Mouse (Mus musculus): Measurements from ENCODE around the gene Klhl26.
A peak's percentile ranks its signal among the peaks of the same experiment; 100 is the strongest.

Gene Klhl26

DNA sequence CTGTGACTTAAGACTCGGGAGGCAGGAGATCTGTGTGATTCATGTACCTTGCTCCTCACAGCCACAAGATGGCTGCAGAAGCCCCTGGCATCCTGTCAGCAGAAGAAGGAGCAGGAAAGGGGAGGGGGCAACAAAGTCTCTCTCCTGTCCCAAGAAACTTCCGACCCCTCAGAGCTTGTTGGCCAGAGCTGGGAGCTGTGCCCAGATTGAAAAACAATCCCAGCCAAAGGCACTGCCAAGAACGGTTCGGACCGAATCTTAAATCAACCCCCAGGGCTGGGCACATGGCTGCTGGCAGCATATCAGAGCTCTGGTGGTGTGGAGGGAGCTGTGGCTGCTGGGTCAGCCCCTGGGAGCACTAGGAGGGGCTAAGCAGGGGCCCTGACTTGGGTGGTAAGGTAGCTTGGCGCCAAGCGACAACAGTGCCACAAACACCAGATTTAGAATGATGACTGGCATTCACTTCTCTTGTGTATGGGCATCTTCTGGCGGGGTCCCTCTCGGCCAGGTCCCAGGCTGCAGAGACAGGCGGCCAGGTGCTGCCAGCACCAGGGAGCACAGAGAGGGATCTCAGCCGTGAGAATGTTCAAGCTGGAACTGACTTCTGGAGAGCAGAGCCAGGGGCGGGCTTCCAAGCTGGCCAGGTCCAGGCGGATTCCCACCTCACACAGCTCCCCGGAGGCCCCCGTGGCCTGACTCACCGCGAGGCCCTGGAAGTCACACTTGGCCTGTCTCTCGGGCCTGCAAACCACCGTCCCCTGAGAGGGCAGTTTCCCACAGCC lies 28.9 kb downstream of the Klhl26 start:
- peak; percentile 41 for DNase-seq (ENCODE audit: low spot score)

- DNase-seq (ENCODE audit: low spot score), result no peak
Observed at GRCm38 (mm10) chr8:70445988-70446387, 30.8 kb downstream of the Klhl26 start.

GRCm38 (mm10) chr8:70443326-70443725 lies 33.4 kb downstream of the Klhl26 start:
- DNase-seq (ENCODE audit: low spot score), result no peak

DNA sequence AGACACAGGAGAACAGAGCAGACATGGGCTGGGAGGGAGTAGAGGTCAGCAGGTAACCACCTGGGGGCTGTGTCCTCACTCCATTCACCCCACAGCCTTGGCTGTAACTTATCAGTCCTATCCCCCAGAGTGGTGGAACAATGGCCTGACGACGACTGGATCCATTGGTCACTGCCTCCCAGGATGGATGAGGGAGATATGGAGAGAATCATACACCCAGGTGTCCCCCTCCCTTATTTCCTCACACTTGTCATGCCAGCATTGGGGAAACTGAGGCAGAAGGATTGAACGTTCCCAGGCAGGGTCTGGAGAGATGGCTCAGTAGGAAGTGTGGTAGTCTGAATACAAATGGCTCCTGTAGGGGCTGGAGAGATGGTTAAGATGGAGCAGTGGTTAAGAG lies 35.2 kb downstream of the Klhl26 start:
- no peak for DNase-seq (ENCODE audit: low spot score)

- DNase-seq (ENCODE audit: low spot score), result no peak
Observed at GRCm38 (mm10) chr8:70440246-70440645, 36.5 kb downstream of the Klhl26 start.

GRCm38 (mm10) chr8:70439848-70440179 lies 37.0 kb downstream of the Klhl26 start:
- DNase-seq (ENCODE audit: low spot score), result no peak

DNA sequence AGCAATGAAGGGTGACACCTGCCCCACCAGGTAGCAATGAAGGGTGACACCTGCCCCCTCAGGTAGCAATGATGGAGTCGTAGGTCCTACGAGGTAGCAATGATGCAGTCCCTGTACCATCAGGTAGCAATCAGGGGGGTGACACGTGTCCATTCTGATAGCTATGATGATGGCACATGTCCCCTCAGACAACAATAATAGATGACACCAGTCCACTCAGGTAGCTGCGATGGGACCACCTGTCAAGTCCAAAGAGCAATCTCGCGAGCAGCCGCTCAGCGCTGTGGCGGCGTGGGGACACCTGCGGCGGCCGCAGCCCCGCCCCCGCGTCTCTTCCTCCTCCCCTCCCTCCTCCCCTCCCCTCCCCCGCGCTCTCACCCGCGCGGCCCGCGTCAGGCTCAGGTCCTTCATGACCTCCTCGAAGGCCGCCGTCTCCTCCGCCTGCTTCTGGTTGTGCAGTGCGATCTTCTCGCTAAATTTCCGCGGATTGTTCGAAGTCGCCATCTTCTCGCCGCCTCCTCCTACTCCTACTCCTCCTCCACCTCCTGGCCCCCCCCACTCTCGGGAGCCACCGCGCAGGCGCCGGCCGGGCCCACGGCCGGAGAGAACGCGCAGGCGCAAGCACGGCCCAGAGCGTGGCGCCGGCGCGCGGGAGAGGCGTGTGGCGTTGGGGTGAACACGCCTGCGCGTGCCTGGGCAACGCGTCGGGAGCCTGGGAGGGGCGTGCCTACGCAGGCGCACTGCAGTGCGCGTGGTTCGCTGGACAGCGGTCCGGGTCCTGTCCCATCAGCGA lies 37.5 kb downstream of the Klhl26 start, which contains the start of gene Crtc1:
Crtc1 (minus strand) TSS at position 525 of the 793 bp plus-strand sequence.
- peak; percentile 98 for DNase-seq (ENCODE audit: low spot score)

GRCm38 (mm10) chr8:70438423-70438822 lies 38.3 kb downstream of the Klhl26 start:
- DNase-seq (ENCODE audit: low spot score), result no peak

GRCm38 (mm10) chr8:70435156-70435555 lies 41.6 kb downstream of the Klhl26 start:
- no peak for DNase-seq (ENCODE audit: low spot score)

GRCm38 (mm10) chr8:70432991-70433536 lies 43.7 kb downstream of the Klhl26 start:
- DNase-seq (ENCODE audit: low spot score), result no peak

GRCm38 (mm10) chr8:70431213-70431612 lies 45.6 kb downstream of the Klhl26 start:
- DNase-seq (ENCODE audit: low spot score), result no peak

- DNase-seq (ENCODE audit: low spot score), result no peak
Observed at GRCm38 (mm10) chr8:70426300-70426907, 50.4 kb downstream of the Klhl26 start.

- no peak for DNase-seq (ENCODE audit: low spot score)
Observed at GRCm38 (mm10) chr8:70422722-70423121, 54.0 kb downstream of the Klhl26 start.

DNA sequence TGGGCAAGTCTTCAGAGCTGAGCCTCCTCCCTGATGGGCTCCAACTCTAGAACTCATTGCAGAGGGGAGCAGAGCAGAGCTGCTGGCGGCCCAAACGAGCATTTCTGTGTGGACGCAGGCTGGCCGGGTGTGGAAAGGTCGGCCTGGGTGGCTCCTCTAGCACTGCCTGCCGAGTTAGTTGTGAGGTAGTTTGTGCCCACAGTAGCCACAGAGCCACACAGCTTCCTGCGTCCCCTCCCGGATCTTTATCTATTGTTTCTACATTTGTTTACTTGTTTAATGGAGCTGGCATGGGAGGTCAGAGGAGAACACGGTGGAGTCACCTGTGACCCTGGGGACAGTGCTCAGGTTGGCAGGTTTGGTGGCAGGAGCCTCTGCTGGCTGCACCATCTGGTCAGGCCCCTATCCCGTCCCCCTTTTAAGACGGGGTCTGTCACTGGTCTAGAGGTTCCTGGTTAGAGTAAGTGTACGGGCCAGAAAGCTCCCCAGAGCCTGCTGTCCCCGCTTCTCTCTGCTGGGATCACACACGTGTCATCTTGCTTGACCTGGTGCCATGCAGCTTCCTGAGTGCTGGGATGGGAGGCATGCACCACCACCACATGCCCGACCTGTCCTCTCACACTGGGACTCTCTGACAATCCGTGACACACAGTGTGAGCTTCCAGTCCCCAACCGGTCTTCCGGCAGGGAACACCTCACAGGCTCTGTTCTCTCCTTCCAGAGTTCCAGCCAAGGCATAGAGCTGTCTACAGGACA lies 55.2 kb downstream of the Klhl26 start:
- no peak for DNase-seq (ENCODE audit: low spot score)

GRCm38 (mm10) chr8:70419879-70420643 lies 56.7 kb downstream of the Klhl26 start:
- DNase-seq (ENCODE audit: low spot score), result no peak

DNA sequence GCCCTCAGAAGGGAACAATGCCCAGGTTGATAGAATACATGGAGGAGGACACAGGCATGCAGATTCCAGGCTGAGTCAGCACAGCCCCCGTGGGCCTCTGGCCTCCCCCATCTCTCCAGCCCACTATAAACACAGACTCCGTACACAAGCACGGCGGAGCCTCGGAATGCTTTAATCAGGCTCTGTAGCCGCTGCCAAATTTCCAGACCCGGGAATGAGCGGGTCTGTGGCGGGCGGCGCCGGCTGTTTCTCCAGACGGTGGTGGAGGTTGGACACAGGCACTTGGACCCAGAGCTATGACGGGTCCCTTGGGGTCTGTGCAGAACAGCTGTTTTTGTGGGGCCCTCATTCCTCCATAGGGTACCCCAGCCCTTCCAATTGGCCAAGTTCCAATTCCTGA lies 57.8 kb downstream of the Klhl26 start:
- no peak for DNase-seq (ENCODE audit: low spot score)

DNA sequence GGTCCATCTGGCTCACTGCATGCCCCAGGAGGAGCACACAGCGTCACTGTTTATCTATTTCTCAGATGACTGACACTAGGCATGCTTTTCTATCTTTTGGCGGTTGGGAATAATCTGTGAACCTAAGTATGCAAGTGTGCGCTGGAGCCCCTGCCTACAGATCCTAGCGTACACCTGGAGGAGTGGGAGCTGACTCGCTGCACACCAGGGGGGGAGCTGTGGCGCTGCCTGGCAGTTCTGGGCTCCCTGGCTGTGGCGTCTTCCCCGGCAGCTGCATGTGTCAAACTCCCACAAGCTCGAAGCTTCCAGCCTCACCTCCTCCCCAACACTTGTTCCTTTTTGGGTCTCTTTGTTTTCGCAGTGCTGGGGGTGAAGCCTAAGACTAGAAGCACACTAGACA lies 58.9 kb downstream of the Klhl26 start:
- no peak for DNase-seq (ENCODE audit: low spot score)

DNA sequence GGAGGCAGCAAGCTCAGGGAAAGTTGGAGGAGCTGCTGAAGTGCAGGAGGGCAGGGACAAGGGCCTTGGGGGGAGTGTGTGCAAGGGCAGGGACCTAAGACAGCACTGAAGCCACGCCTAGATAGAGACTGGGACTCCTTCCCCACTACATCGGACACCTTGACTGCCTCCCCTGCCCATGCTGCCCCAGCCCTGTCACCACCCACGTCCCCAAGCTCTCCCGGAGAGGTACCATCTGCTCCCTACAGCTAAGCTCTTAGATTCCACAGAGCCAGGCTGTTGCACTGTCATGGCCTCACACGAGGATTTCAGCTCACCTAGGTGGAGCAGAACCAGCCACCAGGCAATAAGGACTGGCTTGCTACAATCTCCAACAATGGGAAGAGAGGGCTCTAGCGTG lies 59.8 kb downstream of the Klhl26 start:
- DNase-seq (ENCODE audit: low spot score), result no peak

- DNase-seq (ENCODE audit: low spot score), result no peak
Observed at GRCm38 (mm10) chr8:70415540-70416451, 61.0 kb downstream of the Klhl26 start.

DNA sequence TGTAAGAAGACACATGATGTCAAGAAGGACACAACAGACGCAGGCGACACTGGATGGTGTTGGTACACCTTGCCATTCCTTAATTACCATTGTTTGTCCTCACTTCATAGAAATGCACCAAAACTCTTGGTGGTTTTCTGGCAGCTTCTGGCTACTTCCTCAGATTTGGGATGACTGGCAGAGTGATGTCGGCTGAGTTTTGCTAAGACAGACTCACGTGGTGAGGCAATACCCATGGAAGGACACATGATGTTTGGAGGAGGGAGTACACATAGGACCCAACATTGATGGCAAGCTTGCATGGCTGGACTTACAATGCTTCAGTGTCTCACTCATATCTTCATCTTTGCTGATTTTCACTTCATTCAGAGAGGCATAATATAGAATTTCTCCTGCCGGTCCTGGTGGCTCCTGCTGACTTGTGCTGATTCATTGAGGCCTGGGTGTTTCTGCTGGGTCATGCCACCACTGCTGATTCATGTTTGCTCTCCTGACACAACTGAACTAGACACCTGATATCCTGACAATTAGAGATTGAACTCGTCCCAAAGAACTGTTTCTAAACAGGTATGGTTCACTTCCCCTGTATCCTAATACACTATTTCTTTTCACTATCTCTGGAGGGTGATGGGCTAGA lies 62.3 kb downstream of the Klhl26 start:
- no peak for DNase-seq (ENCODE audit: low spot score)
